Mouse (Mus musculus): ENCODE measurements around the gene Alpk1. TPM values are rescaled to one million over a fixed set of nuclear protein-coding genes. Genes with fewer than 3 reads are reported as not detected.

Alpk1 gene
- polyA plus RNA-seq, 1 experiment from 2014 or later, result 0.61 TPM

DNA sequence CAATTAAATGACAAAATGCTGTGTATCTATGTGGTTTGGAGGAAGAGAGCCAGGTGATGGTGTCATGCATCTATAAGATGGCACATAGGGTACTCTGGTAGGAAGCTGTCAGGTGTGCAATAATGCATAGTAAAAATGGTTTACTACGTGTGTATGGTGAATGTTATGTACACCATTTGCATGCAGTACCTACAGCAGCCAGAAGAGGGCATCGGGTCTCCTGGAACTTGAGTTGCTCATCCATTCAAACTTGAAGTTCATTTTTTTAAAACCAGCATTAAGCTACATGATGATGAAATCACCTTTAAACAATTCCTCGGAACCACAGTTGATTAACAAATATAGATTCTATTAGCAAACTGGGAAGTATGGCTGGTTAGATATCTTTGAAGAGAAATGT lies 38.9 kb downstream of the Alpk1 start:
- H3K4me2 ChIP-seq (ENCODE audit: low read length), result no peak overlapping the region
- no peak for DNase-seq (ENCODE audit: low spot score)
- no peaks in the 10 kb centered on the region for H3K9me3 ChIP-seq (replicated peaks; ENCODE audit: low read length)
- no peak overlapping the region for H3K9ac ChIP-seq (ENCODE audit: low read depth, low read length)
- no peak overlapping the region for H3K27ac ChIP-seq
- ATAC-seq (replicated peaks; ENCODE audit: low FRiP score, low read depth), result no peak
- H3K4me3 ChIP-seq (replicated peaks; ENCODE audit: low read depth, low read length), result no peak overlapping the region
- H3K4me1 ChIP-seq (replicated peaks; ENCODE audit: insufficient read depth, low read length), result no peaks in the 10 kb centered on the region
- H3K27me3 ChIP-seq (ENCODE audit: insufficient read depth, low read length), result 0 out of 2 replicates have a peak, but pooled peaks cover 6% of the 10 kb centered on the region
- peak; percentile 52 for TF ChIP-seq CTCF (IDR thresholded peaks at IDR 0.05; ENCODE audit: low read depth)
- H3K36me3 ChIP-seq (ENCODE audit: insufficient read depth, low read length), result no peaks in the 10 kb centered on the region
- 96% methylated on average over 3 of the region's 3 CpGs for WGBS

DNA sequence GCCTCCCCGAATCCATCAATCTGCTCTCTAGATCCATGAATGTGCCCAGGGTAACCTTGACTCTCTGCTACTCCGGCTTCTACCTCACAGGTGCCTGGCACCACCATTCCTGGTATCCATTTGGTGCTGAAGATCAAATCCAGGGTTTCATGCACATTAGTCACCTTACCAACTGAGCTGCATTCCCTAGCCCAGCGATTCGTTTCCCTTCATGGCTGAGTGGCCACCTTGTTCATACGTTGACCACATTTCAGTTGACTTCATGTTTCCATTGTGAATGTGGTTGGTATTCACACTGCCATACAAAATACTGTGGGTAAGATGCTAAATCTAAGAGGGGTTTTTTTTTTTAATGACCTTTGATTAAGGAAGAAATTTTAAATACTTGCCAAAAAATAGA lies 42.5 kb downstream of the Alpk1 start:
- TF ChIP-seq CTCF (IDR thresholded peaks at IDR 0.05; ENCODE audit: low read depth), result no peak
- DNase-seq (ENCODE audit: low spot score), result no peak
- no peaks in the 10 kb centered on the region for H3K36me3 ChIP-seq (ENCODE audit: insufficient read depth, low read length)
- H3K9ac ChIP-seq (ENCODE audit: low read depth, low read length), result no peak overlapping the region
- H3K9me3 ChIP-seq (replicated peaks; ENCODE audit: low read length), result no peaks in the 10 kb centered on the region
- H3K27me3 ChIP-seq (ENCODE audit: insufficient read depth, low read length), result no peaks in the 10 kb centered on the region
- no peaks in the 10 kb centered on the region for H3K4me1 ChIP-seq (replicated peaks; ENCODE audit: insufficient read depth, low read length)
- no peak for ATAC-seq (replicated peaks; ENCODE audit: low FRiP score, low read depth)
- H3K4me3 ChIP-seq (replicated peaks; ENCODE audit: low read depth, low read length), result no peak overlapping the region
- no peak overlapping the region for H3K27ac ChIP-seq
- 51% methylated on average over 5 of the region's 5 CpGs for WGBS
- H3K4me2 ChIP-seq (ENCODE audit: low read length), result no peak overlapping the region

DNA sequence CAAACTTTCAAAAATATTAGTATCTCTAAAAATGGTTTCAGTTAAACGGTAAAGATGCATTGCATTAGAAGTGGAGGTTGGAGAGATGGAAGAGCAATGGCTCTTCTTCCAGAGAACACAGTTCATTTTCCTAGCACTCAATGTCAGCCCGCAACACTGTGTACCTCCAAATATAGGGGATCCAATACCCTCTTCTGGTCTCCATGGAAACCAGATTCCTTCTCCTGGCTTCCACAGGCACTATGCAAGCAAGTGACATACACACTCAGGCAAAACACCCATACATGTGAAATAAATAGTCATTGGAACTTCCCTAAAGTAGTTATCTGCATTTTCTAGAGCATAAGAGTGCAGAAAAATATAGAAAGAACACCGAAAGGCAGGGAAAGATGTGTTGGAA lies 44.9 kb downstream of the Alpk1 start:
- Histone ChIP-seq H3K4me2 (ENCODE audit: low read length) (no peak overlapping the region), H3K4me1 (replicated peaks; ENCODE audit: insufficient read depth, low read length) (no peaks in the 10 kb centered on the region), H3K9ac (ENCODE audit: low read depth, low read length) (no peak overlapping the region), H3K4me3 (replicated peaks; ENCODE audit: low read depth, low read length) (no peak overlapping the region), H3K9me3 (replicated peaks; ENCODE audit: low read length) (no peaks in the 10 kb centered on the region), H3K27ac (no peak overlapping the region), H3K27me3 (ENCODE audit: insufficient read depth, low read length) (no peaks in the 10 kb centered on the region), H3K36me3 (ENCODE audit: insufficient read depth, low read length) (no peaks in the 10 kb centered on the region)
- TF ChIP-seq CTCF (IDR thresholded peaks at IDR 0.05; ENCODE audit: low read depth), result no peak
- ATAC-seq (replicated peaks; ENCODE audit: low FRiP score, low read depth), result no peak
- no peak for DNase-seq (ENCODE audit: low spot score)
- WGBS, result 91% methylated on average over 3 of the region's 3 CpGs

DNA sequence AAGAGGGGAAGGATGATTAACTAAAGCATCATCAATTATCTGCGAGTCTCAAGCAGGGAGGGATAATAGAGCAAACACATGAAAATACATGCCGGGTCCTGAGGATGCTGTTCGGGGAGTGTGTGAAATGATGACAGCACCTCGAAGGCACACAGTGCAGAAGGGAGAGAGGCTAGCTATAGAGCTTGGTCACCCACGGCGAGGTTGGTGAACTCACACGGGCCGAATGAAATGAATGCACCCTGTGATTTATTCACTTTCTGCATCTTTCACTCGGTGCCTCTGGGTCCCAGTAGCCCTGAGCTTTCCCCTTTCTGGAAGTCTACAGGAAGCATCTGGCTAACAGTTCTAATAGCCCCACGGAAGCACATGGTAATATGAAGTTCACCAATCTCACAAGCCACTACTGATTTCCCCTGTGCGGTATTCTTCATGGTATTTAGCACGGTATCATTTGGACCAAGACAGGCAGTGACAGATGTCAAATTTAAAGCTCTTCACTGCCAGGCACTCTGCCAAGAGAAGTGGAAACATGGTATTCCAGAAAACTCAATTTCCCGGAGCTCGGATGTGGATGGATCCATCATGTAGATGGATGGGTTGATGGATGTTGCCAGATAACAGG lies 50.7 kb downstream of the Alpk1 start:
- 76% methylated on average over 14 of the region's 14 CpGs for WGBS
- Histone ChIP-seq H3K9ac (ENCODE audit: low read depth, low read length) (no peak overlapping the region), H3K36me3 (ENCODE audit: insufficient read depth, low read length) (no peaks in the 10 kb centered on the region), H3K4me3 (replicated peaks; ENCODE audit: low read depth, low read length) (no peak overlapping the region), H3K4me2 (ENCODE audit: low read length) (no peak overlapping the region), H3K9me3 (replicated peaks; ENCODE audit: low read length) (no peaks in the 10 kb centered on the region), H3K27me3 (ENCODE audit: insufficient read depth, low read length) (no peaks in the 10 kb centered on the region), H3K27ac (no peak overlapping the region), H3K4me1 (replicated peaks; ENCODE audit: insufficient read depth, low read length) (no peaks in the 10 kb centered on the region)
- no peak for TF ChIP-seq CTCF (IDR thresholded peaks at IDR 0.05; ENCODE audit: low read depth)
- DNase-seq (ENCODE audit: low spot score) (no peak), ATAC-seq (replicated peaks; ENCODE audit: low FRiP score, low read depth) (no peak)

DNA sequence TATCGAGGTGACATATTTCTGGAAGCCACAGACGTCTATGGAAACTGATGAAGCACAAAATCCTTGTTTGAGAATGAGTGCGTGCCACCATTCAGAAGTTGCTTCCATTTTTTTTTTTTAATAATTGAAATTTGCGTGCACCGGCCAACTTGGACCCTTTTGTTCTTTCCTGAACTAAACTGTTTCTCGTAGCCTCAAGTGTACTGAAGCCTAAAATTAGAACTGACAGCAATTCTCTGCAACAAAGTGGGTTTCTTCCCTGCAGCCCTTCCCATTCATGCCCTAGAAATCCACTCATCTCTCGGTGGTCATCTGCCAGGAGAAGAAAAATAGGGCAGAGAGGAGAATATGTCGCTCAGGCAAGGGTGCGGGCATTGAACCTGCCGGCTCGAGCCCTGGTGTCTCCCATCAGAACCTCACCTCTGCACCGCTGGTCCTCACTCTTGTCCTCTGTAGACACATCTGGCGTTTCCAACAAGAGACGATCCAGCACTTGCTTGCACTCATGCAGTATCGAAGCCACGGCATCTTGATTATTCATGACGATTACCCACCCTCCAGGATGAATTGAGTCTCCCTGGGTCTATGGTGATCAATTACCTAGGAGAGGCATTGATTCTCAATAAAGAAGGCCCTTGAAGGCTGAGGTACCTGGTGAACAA lies 51.3 kb downstream of the Alpk1 start:
- Histone ChIP-seq H3K9ac (ENCODE audit: low read depth, low read length) (no peak overlapping the region), H3K36me3 (ENCODE audit: insufficient read depth, low read length) (no peaks in the 10 kb centered on the region), H3K4me1 (replicated peaks; ENCODE audit: insufficient read depth, low read length) (no peaks in the 10 kb centered on the region), H3K27ac (no peak overlapping the region), H3K4me2 (ENCODE audit: low read length) (no peak overlapping the region), H3K9me3 (replicated peaks; ENCODE audit: low read length) (no peaks in the 10 kb centered on the region), H3K4me3 (replicated peaks; ENCODE audit: low read depth, low read length) (no peak overlapping the region), H3K27me3 (ENCODE audit: insufficient read depth, low read length) (no peaks in the 10 kb centered on the region)
- ATAC-seq (replicated peaks; ENCODE audit: low FRiP score, low read depth) (no peak), DNase-seq (ENCODE audit: low spot score) (no peak)
- 89% methylated on average over 17 of the region's 17 CpGs for WGBS
- TF ChIP-seq CTCF (IDR thresholded peaks at IDR 0.05; ENCODE audit: low read depth), result no peak

DNA sequence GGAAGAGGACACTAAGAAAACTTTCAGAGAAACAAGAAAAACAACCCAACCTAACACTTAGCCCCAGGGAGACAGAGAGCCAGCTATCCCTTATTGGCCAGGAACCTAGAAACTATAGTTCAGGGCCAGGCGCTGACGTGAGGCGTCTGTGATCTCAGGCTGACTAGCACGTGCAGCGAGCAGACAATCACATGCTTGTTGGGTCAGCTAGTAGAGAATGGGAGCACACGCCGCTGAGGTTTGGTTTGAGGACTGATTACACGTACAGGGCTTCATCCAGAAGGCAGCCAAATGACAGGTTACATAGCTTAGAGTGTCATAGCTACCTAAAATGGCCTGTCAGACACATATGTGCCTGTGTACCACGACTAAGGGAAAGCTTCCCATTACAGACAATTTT lies 52.3 kb downstream of the Alpk1 start:
- Histone ChIP-seq H3K4me2 (ENCODE audit: low read length) (no peak overlapping the region), H3K9me3 (replicated peaks; ENCODE audit: low read length) (no peaks in the 10 kb centered on the region), H3K27ac (no peak overlapping the region), H3K9ac (ENCODE audit: low read depth, low read length) (no peak overlapping the region), H3K27me3 (ENCODE audit: insufficient read depth, low read length) (no peaks in the 10 kb centered on the region), H3K4me1 (replicated peaks; ENCODE audit: insufficient read depth, low read length) (no peaks in the 10 kb centered on the region), H3K4me3 (replicated peaks; ENCODE audit: low read depth, low read length) (no peak overlapping the region), H3K36me3 (ENCODE audit: insufficient read depth, low read length) (no peaks in the 10 kb centered on the region)
- ATAC-seq (replicated peaks; ENCODE audit: low FRiP score, low read depth) (no peak), DNase-seq (ENCODE audit: low spot score) (no peak)
- no peak for TF ChIP-seq CTCF (IDR thresholded peaks at IDR 0.05; ENCODE audit: low read depth)
- 77% methylated on average over 9 of the region's 9 CpGs for WGBS

All from kidney, postnatal 0 days (tissue).